Mouse (Mus musculus): ENCODE measurements around the gene Adcy1. TPM values are rescaled to one million over a fixed set of nuclear protein-coding genes. Genes with fewer than 3 reads are reported as not detected.

The Adcy1 gene
- polyA plus RNA-seq, 1 experiment from 2014 or later, result 11.1 TPM

DNA sequence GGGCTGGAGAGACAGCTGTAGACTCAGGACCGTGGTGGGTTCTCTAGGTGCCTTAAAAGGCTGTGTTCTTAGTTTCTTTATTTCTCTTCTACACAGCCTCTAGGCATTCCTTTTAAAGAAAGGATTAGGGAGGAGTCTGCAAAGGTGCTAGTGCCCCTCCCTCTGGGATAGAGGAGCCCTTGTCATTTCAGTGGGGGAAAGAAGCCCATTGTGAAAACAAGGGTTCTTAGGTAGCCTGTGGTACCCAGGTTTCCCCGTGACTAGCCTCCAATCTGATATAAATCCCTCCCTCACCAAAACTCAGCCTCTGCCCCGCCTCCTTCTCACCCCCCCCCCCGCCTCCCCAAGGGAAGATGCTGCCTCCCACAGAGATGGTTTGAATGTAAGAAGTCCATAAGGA, 2.1 kb downstream of the Adcy1 start:
- H3K9me3 ChIP-seq (ENCODE audit: control insufficient read depth, low read length), result no peaks in the 10 kb centered on the region
- H3K27me3 ChIP-seq (replicated peaks; ENCODE audit: control insufficient read depth, insufficient read depth, low read length), result peaks cover 23% of the 10 kb centered on the region
- H3K4me3 ChIP-seq (replicated peaks; ENCODE audit: low read length), result peak overlapping the region; percentile 58
- WGBS, result 8% methylated on average over 4 of the region's 4 CpGs
- no peak overlapping the region for H3K27ac ChIP-seq (ENCODE audit: low read length)
- peak overlapping the region; percentile 39 for H3K9ac ChIP-seq (replicated peaks; ENCODE audit: low read depth, low read length)
- ATAC-seq, result no peak
- no peaks in the 10 kb centered on the region for H3K36me3 ChIP-seq (ENCODE audit: control insufficient read depth, insufficient read depth)
- H3K4me1 ChIP-seq (replicated peaks; ENCODE audit: control insufficient read depth, insufficient read depth, low read length), result peaks cover 17% of the 10 kb centered on the region
- H3K4me2 ChIP-seq (ENCODE audit: low read length), result peak overlapping the region; percentile 88

- peak overlapping the region; percentile 88 for H3K4me2 ChIP-seq (ENCODE audit: low read length)
- no peak overlapping the region for H3K27ac ChIP-seq (ENCODE audit: low read length)
- peaks cover 23% of the 10 kb centered on the region for H3K27me3 ChIP-seq (replicated peaks; ENCODE audit: control insufficient read depth, insufficient read depth, low read length)
- ATAC-seq, result no peak
- no peaks in the 10 kb centered on the region for H3K9me3 ChIP-seq (ENCODE audit: control insufficient read depth, low read length)
- peak overlapping the region; percentile 58 for H3K4me3 ChIP-seq (replicated peaks; ENCODE audit: low read length)
- peaks cover 17% of the 10 kb centered on the region for H3K4me1 ChIP-seq (replicated peaks; ENCODE audit: control insufficient read depth, insufficient read depth, low read length)
- no peak overlapping the region; the same call in 1 of the 2 replicates for H3K9ac ChIP-seq (replicated peaks; ENCODE audit: low read depth, low read length)
- H3K36me3 ChIP-seq (ENCODE audit: control insufficient read depth, insufficient read depth), result no peaks in the 10 kb centered on the region
- 48% methylated on average over 5 of the region's 5 CpGs for WGBS
Measured at GRCm38 (mm10) chr11:7065876-7066275, 2.6 kb downstream of the Adcy1 start.

GRCm38 (mm10) chr11:7067263-7067662, 4.0 kb downstream of the Adcy1 start:
- H3K27ac ChIP-seq (ENCODE audit: low read length), result no peak overlapping the region
- WGBS, result 74% methylated on average over 4 of the region's 4 CpGs

GRCm38 (mm10) chr11:7068479-7069235, 5.4 kb downstream of the Adcy1 start:
- Histone ChIP-seq H3K4me2 (ENCODE audit: low read length) (no peak overlapping the region), H3K4me1 (replicated peaks; ENCODE audit: control insufficient read depth, insufficient read depth, low read length) (peaks cover 22% of the 10 kb centered on the region), H3K27me3 (replicated peaks; ENCODE audit: control insufficient read depth, insufficient read depth, low read length) (peaks cover 19% of the 10 kb centered on the region), H3K4me3 (replicated peaks; ENCODE audit: low read length) (no peak overlapping the region), H3K27ac (ENCODE audit: low read length) (no peak overlapping the region), H3K36me3 (ENCODE audit: control insufficient read depth, insufficient read depth) (no peaks in the 10 kb centered on the region), H3K9me3 (ENCODE audit: control insufficient read depth, low read length) (no peaks in the 10 kb centered on the region), H3K9ac (replicated peaks; ENCODE audit: low read depth, low read length) (no peak overlapping the region)
- WGBS, result 80% methylated on average over 12 of the region's 12 CpGs
- ATAC-seq, result no peak

More at GRCm38 (mm10) chr11:7067263-7067662, 4.0 kb downstream of the Adcy1 start:
- ATAC-seq, result no peak
- no peak overlapping the region for H3K9ac ChIP-seq (replicated peaks; ENCODE audit: low read depth, low read length)
- no peaks in the 10 kb centered on the region for H3K36me3 ChIP-seq (ENCODE audit: control insufficient read depth, insufficient read depth)
- no peaks in the 10 kb centered on the region for H3K9me3 ChIP-seq (ENCODE audit: control insufficient read depth, low read length)
- no peak overlapping the region for H3K4me2 ChIP-seq (ENCODE audit: low read length)
- no peak overlapping the region for H3K4me3 ChIP-seq (replicated peaks; ENCODE audit: low read length)
- peaks cover 19% of the 10 kb centered on the region for H3K4me1 ChIP-seq (replicated peaks; ENCODE audit: control insufficient read depth, insufficient read depth, low read length)
- H3K27me3 ChIP-seq (replicated peaks; ENCODE audit: control insufficient read depth, insufficient read depth, low read length), result peaks cover 19% of the 10 kb centered on the region

DNA sequence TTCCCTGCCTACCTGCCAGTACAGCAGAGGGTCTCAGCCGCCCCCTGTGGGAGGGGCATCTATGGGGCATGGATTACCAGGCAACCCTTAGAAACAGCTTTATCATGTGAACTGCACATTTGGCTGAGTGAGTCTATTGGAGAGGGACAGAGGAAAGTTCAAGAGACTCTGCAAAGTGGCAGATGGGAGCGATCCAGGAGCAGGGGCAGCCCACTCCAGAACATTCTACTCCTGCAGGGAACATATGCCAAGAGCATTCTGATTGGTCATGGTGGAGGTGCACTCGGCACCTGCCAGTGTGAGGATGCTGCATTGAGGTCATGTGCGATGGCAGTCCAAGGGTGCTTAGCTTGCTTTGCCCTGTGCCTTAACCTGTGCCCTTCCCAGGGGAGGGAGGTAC, 6.5 kb downstream of the Adcy1 start:
- no peak overlapping the region for H3K9ac ChIP-seq (replicated peaks; ENCODE audit: low read depth, low read length)
- H3K27ac ChIP-seq (ENCODE audit: low read length), result no peak overlapping the region
- H3K36me3 ChIP-seq (ENCODE audit: control insufficient read depth, insufficient read depth), result no peaks in the 10 kb centered on the region
- 95% methylated on average over 4 of the region's 4 CpGs for WGBS
- H3K4me2 ChIP-seq (ENCODE audit: low read length), result no peak overlapping the region
- peaks cover 11% of the 10 kb centered on the region for H3K27me3 ChIP-seq (replicated peaks; ENCODE audit: control insufficient read depth, insufficient read depth, low read length)
- H3K9me3 ChIP-seq (ENCODE audit: control insufficient read depth, low read length), result no peaks in the 10 kb centered on the region
- no peak for ATAC-seq
- peaks cover 14% of the 10 kb centered on the region for H3K4me1 ChIP-seq (replicated peaks; ENCODE audit: control insufficient read depth, insufficient read depth, low read length)
- no peak overlapping the region for H3K4me3 ChIP-seq (replicated peaks; ENCODE audit: low read length)

DNA sequence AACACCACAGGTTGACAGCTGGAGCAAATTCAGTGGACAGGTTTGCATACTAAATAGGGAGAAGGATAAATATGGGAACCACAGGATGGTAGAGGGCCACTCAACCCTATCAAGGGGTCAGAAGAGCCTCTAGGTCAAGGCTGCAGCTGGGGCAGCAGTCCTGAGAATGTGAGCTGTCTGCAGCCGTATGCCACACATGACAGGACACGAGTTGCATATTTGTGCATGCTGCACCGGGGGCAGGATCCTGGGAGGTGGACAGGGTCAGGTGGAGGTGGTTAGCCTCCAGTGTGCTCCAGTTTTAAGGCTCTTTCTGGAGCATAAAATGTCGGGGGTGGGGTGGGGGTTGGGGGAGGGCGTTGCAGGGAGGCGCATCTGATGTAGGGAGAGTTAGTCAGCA, 8.3 kb downstream of the Adcy1 start:
- 94% methylated on average over 6 of the region's 6 CpGs for WGBS
- no peak overlapping the region for H3K4me3 ChIP-seq (replicated peaks; ENCODE audit: low read length)
- H3K9me3 ChIP-seq (ENCODE audit: control insufficient read depth, low read length), result no peaks in the 10 kb centered on the region
- H3K27ac ChIP-seq (ENCODE audit: low read length), result no peak overlapping the region
- no peak overlapping the region for H3K9ac ChIP-seq (replicated peaks; ENCODE audit: low read depth, low read length)
- no peaks in the 10 kb centered on the region for H3K36me3 ChIP-seq (ENCODE audit: control insufficient read depth, insufficient read depth)
- H3K4me2 ChIP-seq (ENCODE audit: low read length), result no peak overlapping the region
- no peaks in the 10 kb centered on the region for H3K27me3 ChIP-seq (replicated peaks; ENCODE audit: control insufficient read depth, insufficient read depth, low read length)
- no peak for ATAC-seq
- H3K4me1 ChIP-seq (replicated peaks; ENCODE audit: control insufficient read depth, insufficient read depth, low read length), result peaks cover 8% of the 10 kb centered on the region; the same call in 1 of the 2 replicates

DNA sequence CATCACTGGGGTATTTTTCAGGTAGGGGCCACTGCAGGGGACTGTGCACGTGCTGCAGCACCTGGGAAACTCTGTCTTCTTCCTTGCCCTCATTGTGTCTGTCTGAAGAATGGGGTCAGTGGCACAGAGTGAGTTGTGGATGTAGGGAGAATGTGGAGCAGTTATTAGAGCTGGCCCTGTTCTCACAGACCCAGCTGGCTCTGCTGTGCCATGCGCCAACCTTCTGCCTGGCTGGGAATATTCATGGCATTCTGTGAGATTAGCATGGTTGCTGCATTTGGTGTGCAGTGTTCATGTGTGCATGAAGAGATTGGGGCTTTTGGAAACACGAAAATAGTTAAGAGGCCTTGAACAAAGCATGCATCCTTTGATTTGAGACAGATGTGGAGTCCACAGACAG, 10.3 kb downstream of the Adcy1 start:
- peak overlapping the region; percentile 25; the same call in 1 of the 2 replicates for H3K27ac ChIP-seq (ENCODE audit: low read length)
- H3K9me3 ChIP-seq (ENCODE audit: control insufficient read depth, low read length), result no peaks in the 10 kb centered on the region
- peak; percentile 61; the same call in 1 of the 2 replicates for ATAC-seq
- no peaks in the 10 kb centered on the region for H3K27me3 ChIP-seq (replicated peaks; ENCODE audit: control insufficient read depth, insufficient read depth, low read length)
- H3K4me1 ChIP-seq (replicated peaks; ENCODE audit: control insufficient read depth, insufficient read depth, low read length), result peaks cover 8% of the 10 kb centered on the region; the same call in 1 of the 2 replicates
- no peak overlapping the region for H3K4me2 ChIP-seq (ENCODE audit: low read length)
- no peaks in the 10 kb centered on the region for H3K36me3 ChIP-seq (ENCODE audit: control insufficient read depth, insufficient read depth)
- WGBS, result 69% methylated on average over 3 of the region's 3 CpGs
- no peak overlapping the region for H3K4me3 ChIP-seq (replicated peaks; ENCODE audit: low read length)
- H3K9ac ChIP-seq (replicated peaks; ENCODE audit: low read depth, low read length), result no peak overlapping the region

DNA sequence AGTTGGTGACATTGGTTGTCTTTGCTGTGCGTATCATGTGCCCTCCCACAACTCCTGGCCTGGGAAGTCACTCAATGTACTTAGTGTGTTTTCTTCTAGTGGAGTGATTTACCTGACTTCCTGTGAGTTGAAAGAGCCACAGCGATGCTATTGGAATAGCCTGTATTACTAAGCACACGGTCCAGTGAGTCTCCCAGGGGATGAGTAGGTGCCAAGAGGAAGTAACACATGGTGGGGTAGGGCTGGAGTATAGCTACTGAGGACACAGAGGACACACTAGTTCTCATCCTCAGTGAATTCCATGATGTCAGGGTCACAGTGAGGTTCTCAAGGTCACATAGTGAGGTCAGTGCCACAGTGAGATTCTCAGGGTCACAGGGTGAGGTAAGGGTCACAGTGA, 13.2 kb downstream of the Adcy1 start:
- no peak overlapping the region for H3K4me2 ChIP-seq (ENCODE audit: low read length)
- H3K4me3 ChIP-seq (replicated peaks; ENCODE audit: low read length), result no peak overlapping the region
- no peak overlapping the region for H3K27ac ChIP-seq (ENCODE audit: low read length)
- 84% methylated on average over 3 of the region's 3 CpGs for WGBS
- H3K9ac ChIP-seq (replicated peaks; ENCODE audit: low read depth, low read length), result no peak overlapping the region
- no peaks in the 10 kb centered on the region for H3K36me3 ChIP-seq (ENCODE audit: control insufficient read depth, insufficient read depth)
- no peaks in the 10 kb centered on the region for H3K27me3 ChIP-seq (replicated peaks; ENCODE audit: control insufficient read depth, insufficient read depth, low read length)
- H3K4me1 ChIP-seq (replicated peaks; ENCODE audit: control insufficient read depth, insufficient read depth, low read length), result peaks cover 8% of the 10 kb centered on the region; the same call in 1 of the 2 replicates
- no peaks in the 10 kb centered on the region for H3K9me3 ChIP-seq (ENCODE audit: control insufficient read depth, low read length)
- no peak for ATAC-seq

DNA sequence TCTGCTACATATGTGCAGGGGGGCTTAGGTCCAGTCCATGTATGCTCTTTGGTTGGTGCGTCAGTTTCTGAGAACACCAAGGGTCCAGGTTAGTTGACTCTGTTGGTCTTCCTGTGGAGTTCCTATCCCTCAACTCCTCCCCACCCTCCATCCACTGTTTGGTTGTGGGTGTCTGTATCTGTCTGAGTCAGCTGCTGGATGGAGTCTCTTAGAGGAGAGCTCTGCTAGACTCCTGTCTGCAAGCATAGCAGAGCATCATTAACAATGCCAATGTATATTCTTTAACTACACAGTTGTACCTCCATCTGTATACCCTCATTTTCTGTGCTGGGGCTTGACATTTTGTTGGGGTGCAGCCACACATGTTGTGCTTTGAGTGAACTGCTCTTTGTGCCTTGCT, 18.6 kb downstream of the Adcy1 start:
- WGBS, result 100% methylated on average over 1 of the region's 1 CpGs
- Histone ChIP-seq H3K36me3 (ENCODE audit: control insufficient read depth, insufficient read depth) (no peaks in the 10 kb centered on the region), H3K4me3 (replicated peaks; ENCODE audit: low read length) (no peak overlapping the region), H3K9me3 (ENCODE audit: control insufficient read depth, low read length) (no peaks in the 10 kb centered on the region), H3K9ac (replicated peaks; ENCODE audit: low read depth, low read length) (no peak overlapping the region), H3K27ac (ENCODE audit: low read length) (no peak overlapping the region), H3K27me3 (replicated peaks; ENCODE audit: control insufficient read depth, insufficient read depth, low read length) (no peaks in the 10 kb centered on the region), H3K4me1 (replicated peaks; ENCODE audit: control insufficient read depth, insufficient read depth, low read length) (no peaks in the 10 kb centered on the region), H3K4me2 (ENCODE audit: low read length) (no peak overlapping the region)
- ATAC-seq, result no peak

All from forebrain, embryonic 16.5 days (tissue).